In the genomic region with DNA sequence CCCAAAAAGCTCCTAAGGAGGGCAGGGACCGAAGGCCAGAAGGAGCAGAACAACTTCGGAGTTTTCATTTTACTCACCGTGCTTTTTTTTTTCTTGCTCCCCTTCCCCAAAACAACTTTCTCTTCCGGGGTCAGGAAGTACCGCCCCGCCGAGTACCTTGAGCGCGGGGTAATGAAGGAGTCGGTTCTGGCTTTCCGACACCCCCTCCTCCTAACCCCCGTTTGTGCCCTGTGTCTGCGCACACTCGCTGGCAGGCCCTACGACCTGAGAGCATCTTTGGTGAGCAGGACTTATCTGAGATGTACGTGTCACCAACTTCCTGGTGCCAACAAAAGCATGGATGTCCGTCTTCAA, we compare ENCODE assay signal across 8 mouse cellular contexts. TPM values are rescaled to one million over a fixed set of nuclear protein-coding genes. Genes with fewer than 3 reads are reported as not detected.
DNase-seq lines count a peak whose midpoint lies in the region; ATAC-seq and TF ChIP-seq lines count a peak whose summit lies in the region.

No protein-coding gene starts in this region.

- intact Hi-C loops in left cerebral cortex, postnatal 25 days (cut with DNase I), result no loop called here

- TF ChIP-seq POLR2A in liver, adult 2 months (IDR thresholded peaks at IDR 0.05; ENCODE audit: extremely low read depth, insufficient read depth, low read length), result no peak

- no peaks in the 10 kb centered on the region for H3K4me1 ChIP-seq in liver, adult 2 months (ENCODE audit: control insufficient read depth, insufficient read depth, low read length)
- H3K4me1 ChIP-seq in embryonic facial prominence, embryonic 14.5 days (ENCODE audit: control insufficient read depth, insufficient read depth, low read length), result peaks cover 10% of the 10 kb centered on the region
- H3K4me1 ChIP-seq in intestine, embryonic 15.5 days (replicated peaks), result peaks cover 14% of the 10 kb centered on the region; the same call in 1 of the 2 replicates
- H3K4me1 ChIP-seq in neural tube, embryonic 12.5 days, result peaks cover 9% of the 10 kb centered on the region

- no peak for TF ChIP-seq CTCF in liver, adult 2 months (IDR thresholded peaks at IDR 0.05; ENCODE audit: low read depth, low read length)

- peak overlapping the region; percentile 97 for H3K4me2 ChIP-seq in embryonic facial prominence, embryonic 14.5 days (ENCODE audit: low read depth, low read length)
- peak overlapping the region; percentile 93 for H3K4me2 ChIP-seq in intestine, embryonic 15.5 days (replicated peaks)
- H3K4me2 ChIP-seq in neural tube, embryonic 12.5 days (replicated peaks), result peak overlapping the region; percentile 98

- no peaks in the 10 kb centered on the region for H3K36me3 ChIP-seq in liver, adult 2 months (ENCODE audit: control insufficient read depth, insufficient read depth, low read length)
- H3K36me3 ChIP-seq in embryonic facial prominence, embryonic 14.5 days (ENCODE audit: control insufficient read depth, insufficient read depth, low read length), result no peaks in the 10 kb centered on the region
- H3K36me3 ChIP-seq in intestine, embryonic 15.5 days, result no peaks in the 10 kb centered on the region
- no peaks in the 10 kb centered on the region for H3K36me3 ChIP-seq in neural tube, embryonic 12.5 days

- H3K9me3 ChIP-seq in embryonic facial prominence, embryonic 14.5 days (ENCODE audit: control insufficient read depth, low read length), result no peaks in the 10 kb centered on the region
- H3K9me3 ChIP-seq in intestine, embryonic 15.5 days, result no peaks in the 10 kb centered on the region
- no peaks in the 10 kb centered on the region for H3K9me3 ChIP-seq in neural tube, embryonic 12.5 days

- H3K27ac ChIP-seq in liver, adult 2 months (replicated peaks; ENCODE audit: insufficient read depth, low read depth, low read length), result no peak overlapping the region
- peak overlapping the region; percentile 85 for H3K27ac ChIP-seq in embryonic facial prominence, embryonic 14.5 days (replicated peaks; ENCODE audit: low read depth, low read length)
- H3K27ac ChIP-seq in intestine, embryonic 15.5 days, result peak overlapping the region; percentile 87
- H3K27ac ChIP-seq in neural tube, embryonic 12.5 days, result no peak overlapping the region

- peak; percentile 20 for ATAC-seq in embryonic facial prominence, embryonic 14.5 days (ENCODE audit: low read depth)
- peak; percentile 36; the same call in 1 of the 2 replicates for ATAC-seq in intestine, embryonic 15.5 days
- ATAC-seq in neural tube, embryonic 12.5 days (ENCODE audit: low FRiP score, low read depth), result peak; percentile 45

- no peaks in the 10 kb centered on the region for H3K79me2 ChIP-seq in liver, adult 2 months (ENCODE audit: control insufficient read depth, insufficient read depth, low read length)

- DNase-seq in liver, adult 2 months (ENCODE audit: extremely low read depth, low read depth, low spot score), result no peak
- no peak for DNase-seq in liver
- no peak for DNase-seq in embryonic facial prominence, embryonic 14.5 days (ENCODE audit: low spot score)
- DNase-seq in right cerebral cortex, postnatal 36 days (ENCODE audit: low spot score in 2 of 2), result no peak
- no peak for DNase-seq in left cerebral cortex, postnatal 25 days (ENCODE audit: low spot score in 2 of 2)
- DNase-seq in lung, postnatal 10 days, result no peak

- WGBS in liver, adult 2 months, result 3% methylated on average over 17 of the region's 17 CpGs
- under 1% methylated on average over 17 of the region's 17 CpGs for WGBS in embryonic facial prominence, embryonic 14.5 days
- under 1% methylated on average over 17 of the region's 17 CpGs for WGBS in intestine, embryonic 15.5 days
- under 1% methylated on average over 17 of the region's 17 CpGs for WGBS in neural tube, embryonic 12.5 days

- H3K27me3 ChIP-seq in liver, adult 2 months (ENCODE audit: control insufficient read depth, insufficient read depth, low read length), result 0 out of 2 replicates have a peak, but pooled peaks cover 5% of the 10 kb centered on the region
- no peaks in the 10 kb centered on the region for H3K27me3 ChIP-seq in embryonic facial prominence, embryonic 14.5 days (replicated peaks; ENCODE audit: control insufficient read depth, insufficient read depth, low read length)
- no peaks in the 10 kb centered on the region for H3K27me3 ChIP-seq in intestine, embryonic 15.5 days (replicated peaks)
- 0 out of 2 replicates have a peak, but pooled peaks cover 6% of the 10 kb centered on the region for H3K27me3 ChIP-seq in neural tube, embryonic 12.5 days (replicated peaks)

- peak overlapping the region; percentile 14 for H3K9ac ChIP-seq in liver, adult 2 months (ENCODE audit: low read depth, low read length)
- peak overlapping the region; percentile 76 for H3K9ac ChIP-seq in embryonic facial prominence, embryonic 14.5 days (ENCODE audit: low read depth, low read length)
- peak overlapping the region; percentile 78 for H3K9ac ChIP-seq in intestine, embryonic 15.5 days
- H3K9ac ChIP-seq in neural tube, embryonic 12.5 days, result peak overlapping the region; percentile 73

- H3K4me3 ChIP-seq in liver, adult 2 months (ENCODE audit: insufficient read depth, low read depth, low read length), result peak overlapping the region; percentile 89
- peak overlapping the region; percentile 75 for H3K4me3 ChIP-seq in embryonic facial prominence, embryonic 14.5 days (ENCODE audit: low read depth, low read length)
- H3K4me3 ChIP-seq in intestine, embryonic 15.5 days (replicated peaks), result peak overlapping the region; percentile 82
- H3K4me3 ChIP-seq in neural tube, embryonic 12.5 days, result peak overlapping the region; percentile 71

RNA-seq across cellular contexts. Expression of a gene that starts 0.4 kb away (rescaled TPM):
- total RNA-seq in liver, adult 2 months (2014; rRNA removed), result 1.4 and 1.5 TPM in 2 replicates
- polyA plus RNA-seq in liver, adult 2 months (2012; rRNA removed), result 0.32 and 0.40 TPM in 2 replicates
- 13.5 and 14.1 TPM in 2 replicates for polyA plus RNA-seq in embryonic facial prominence, embryonic 14.5 days (2014; fragmentation: Nextera tagmentation; extraction: Ambion mirVana)
- polyA plus RNA-seq in intestine, embryonic 15.5 days (2015; fragmentation: Nextera tagmentation; extraction: Ambion mirVana), result 14.1 and 16.1 TPM in 2 replicates
- 6.8 and 7.0 TPM in 2 replicates for polyA plus RNA-seq in neural tube, embryonic 12.5 days (2016; fragmentation: Nextera tagmentation; extraction: Ambion mirVana)
- total RNA-seq in left cerebral cortex, postnatal 25 days (2021), result 1 to 10 TPM; 4.5 to 9.2 TPM

Comparison
In these comparisons a context has a peak if more than half of its experiments do, and no peak if none do; other contexts are left out.
1. H3K27ac ChIP-seq: peak in embryonic facial prominence, embryonic 14.5 days (single experiment) and intestine, embryonic 15.5 days (single experiment); none in liver, adult 2 months (single experiment) and neural tube, embryonic 12.5 days (single experiment).
2. H3K9ac ChIP-seq: peak in every context shown above with its lines; median percentile 78 in intestine, embryonic 15.5 days; 76 in embryonic facial prominence, embryonic 14.5 days; 73 in neural tube, embryonic 12.5 days; 14 in liver, adult 2 months.
3. Peak in every context shown above with its lines, with median percentiles within 50 percentile points of each other: H3K4me3 ChIP-seq, ATAC-seq and H3K4me2 ChIP-seq.